Mouse (Mus musculus) gastrocnemius, adult 2 months (tissue): ENCODE data around the gene Fxyd6. TPM values are rescaled to one million over a fixed set of nuclear protein-coding genes. Genes with fewer than 3 reads are reported as not detected.
A peak's percentile ranks its signal among the peaks of the same experiment; 100 is the strongest.

ENCODE experiments used
- DNase-seq: peaks from one replicate; pipeline ENCODE4 v3.0.0; 2022
- H3K27ac ChIP-seq: fragments of 200-600 bp; 2 replicates; pipeline ENCODE4 v1.8.1; 2022; ENCODE audit warnings: mild to moderate bottlenecking
- H3K4me3 ChIP-seq: fragments of 200-600 bp; 2 replicates; pipeline ENCODE4 v1.8.1; 2022; ENCODE audit warnings: mild to moderate bottlenecking, moderate library complexity
- CTCF ChIP-seq: fragments of 200-600 bp; IDR thresholded peaks from 2 replicates; pipeline ENCODE4 v1.8.1; 2022; ENCODE audit warnings: antibody characterized with exemption, mild to moderate bottlenecking, moderate library complexity
- intact Hi-C: fragments of 180-260 bp; cut with DNase I; formaldehyde crosslinking; loops from one replicate; pipeline ENCODE4 v1.15.1; 2025
- total RNA-seq, 2 experiments: library from RNA; stranded (reverse); gene quantifications; 2 replicates each; pipeline ENCODE4 v1.2.3; 2021

Fxyd6 gene
- total RNA-seq, 2 experiments from 2014 or later, result 26.7 to 84.7 TPM

DNA sequence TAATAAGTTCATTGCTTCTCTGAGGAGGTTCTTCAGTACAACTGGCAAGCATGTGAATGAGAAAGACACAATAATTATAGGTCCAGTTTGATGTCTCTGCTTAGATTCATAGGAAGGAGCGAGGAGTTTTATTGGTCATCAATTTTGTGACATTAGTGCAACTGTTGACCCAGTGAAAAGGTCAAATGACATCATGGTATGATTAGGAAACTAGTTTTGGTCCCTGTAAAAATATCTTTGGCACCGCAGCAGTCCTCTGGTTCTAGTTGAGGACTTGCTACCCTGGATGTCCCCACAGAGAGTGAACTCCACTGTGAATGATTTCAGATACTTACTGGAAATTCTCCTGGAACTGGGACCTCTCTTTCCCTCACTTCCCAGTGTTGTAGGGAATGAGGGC is 14.8 kb upstream of the Fxyd6 start:
- no peak for TF ChIP-seq CTCF
- DNase-seq, result no peak
- intact Hi-C loops, result no loop called here
- Histone ChIP-seq H3K27ac (no peak overlapping the region), H3K4me3 (no peak overlapping the region)

DNA sequence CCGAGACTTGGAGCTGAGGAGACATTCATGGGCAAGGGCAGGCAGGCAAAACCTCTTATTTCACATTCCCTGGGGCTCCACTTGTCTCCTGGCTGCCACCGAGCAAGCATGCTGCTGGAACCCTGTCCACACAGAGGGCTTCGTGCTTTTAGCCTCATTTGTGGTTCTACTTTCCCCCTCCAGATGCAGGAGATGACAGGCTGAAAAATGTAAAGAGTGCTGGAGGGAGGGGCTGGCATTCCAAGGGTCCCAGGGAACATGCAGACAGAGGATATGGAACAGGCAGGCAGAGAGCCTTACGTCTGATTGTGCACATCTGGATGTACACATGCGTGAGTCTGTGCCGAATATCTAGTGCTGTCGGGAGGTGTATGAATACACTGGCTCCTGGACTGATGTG is 11.6 kb upstream of the Fxyd6 start:
- Histone ChIP-seq H3K27ac (no peak overlapping the region), H3K4me3 (no peak overlapping the region)
- DNase-seq, result no peak
- intact Hi-C loops, result no loop called here
- TF ChIP-seq CTCF, result no peak

DNA sequence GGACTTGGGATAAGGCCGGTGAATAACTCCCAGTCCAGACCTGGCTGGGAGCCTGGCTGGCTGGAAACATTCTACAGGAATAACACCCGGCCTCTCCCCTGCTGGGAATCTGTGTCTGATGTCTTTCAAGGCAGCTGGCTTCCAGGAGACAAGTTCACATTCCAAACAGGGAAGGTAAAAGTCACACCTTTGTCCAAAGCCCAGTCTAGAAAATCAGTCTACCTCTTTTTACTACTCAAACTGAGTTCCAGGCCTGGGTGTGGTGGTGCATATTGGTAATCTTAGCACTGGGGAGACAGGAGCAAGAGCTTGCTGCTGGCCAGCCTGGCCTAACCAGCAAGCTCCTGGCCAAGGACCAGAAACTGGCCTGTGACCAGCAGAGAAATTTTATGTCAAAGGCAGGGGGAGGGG is 7.9 kb upstream of the Fxyd6 start:
- DNase-seq, result peak; percentile 65
- peak overlapping the region; percentile 58; the same call in 1 of the 2 replicates for H3K27ac ChIP-seq
- no peak overlapping the region for H3K4me3 ChIP-seq
- intact Hi-C loops, result no loop called here
- TF ChIP-seq CTCF, result no peak

DNA sequence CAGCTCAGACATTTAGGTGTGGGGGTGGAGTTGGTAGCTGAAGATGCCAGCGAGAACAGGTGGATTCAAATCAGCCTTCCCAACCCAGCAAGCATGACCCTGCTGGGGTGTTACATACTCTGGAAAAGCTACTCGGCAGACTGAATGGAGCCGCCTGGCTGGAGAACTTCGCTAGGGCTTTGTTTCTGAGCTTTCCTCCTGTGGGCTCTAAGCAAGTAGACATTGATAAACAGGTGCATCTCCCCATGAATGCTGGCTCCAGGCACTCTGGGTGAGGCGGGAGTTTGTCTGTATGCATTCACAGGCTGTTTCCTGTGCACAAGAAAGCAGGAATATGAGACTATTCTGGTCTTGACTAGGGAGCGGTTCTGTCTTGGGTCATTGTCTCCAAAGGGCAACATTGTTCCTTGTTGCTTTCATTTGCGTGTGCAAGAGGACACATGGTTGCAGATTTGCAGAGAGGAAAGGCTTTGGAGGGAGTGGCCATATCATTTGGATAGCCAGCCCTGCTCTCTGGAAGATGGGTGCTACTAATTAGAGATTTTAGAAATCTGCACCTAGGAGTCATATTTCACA is 6.3 kb upstream of the Fxyd6 start:
- intact Hi-C loops, result no loop called here
- no peak for DNase-seq
- H3K27ac ChIP-seq, result no peak overlapping the region
- no peak overlapping the region for H3K4me3 ChIP-seq
- TF ChIP-seq CTCF, result no peak

DNA sequence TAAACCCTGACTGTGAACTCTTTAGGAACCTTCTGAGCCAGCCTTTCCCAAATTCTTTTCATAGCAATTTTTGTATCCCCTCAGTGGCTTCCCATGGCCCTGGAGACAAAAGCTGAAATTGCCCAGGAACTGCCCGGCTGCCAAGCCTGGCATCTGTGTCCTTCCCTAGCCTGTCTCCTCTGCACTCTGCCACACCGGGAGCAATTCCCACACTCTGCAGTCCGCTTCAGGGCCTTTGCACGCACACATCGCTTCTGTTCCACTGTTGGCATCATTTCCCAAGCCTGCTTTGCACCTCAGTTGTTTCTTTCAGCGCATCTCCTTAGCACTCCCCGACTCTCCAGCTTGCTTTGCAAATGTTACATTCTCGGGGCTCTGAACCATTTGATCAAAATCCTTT is 2.3 kb upstream of the Fxyd6 start:
- DNase-seq, result no peak
- TF ChIP-seq CTCF, result no peak
- Histone ChIP-seq H3K4me3 (no peak overlapping the region; the same call in 1 of the 2 replicates), H3K27ac (peak overlapping the region; percentile 85)
- intact Hi-C loops, result no loop called here

DNA sequence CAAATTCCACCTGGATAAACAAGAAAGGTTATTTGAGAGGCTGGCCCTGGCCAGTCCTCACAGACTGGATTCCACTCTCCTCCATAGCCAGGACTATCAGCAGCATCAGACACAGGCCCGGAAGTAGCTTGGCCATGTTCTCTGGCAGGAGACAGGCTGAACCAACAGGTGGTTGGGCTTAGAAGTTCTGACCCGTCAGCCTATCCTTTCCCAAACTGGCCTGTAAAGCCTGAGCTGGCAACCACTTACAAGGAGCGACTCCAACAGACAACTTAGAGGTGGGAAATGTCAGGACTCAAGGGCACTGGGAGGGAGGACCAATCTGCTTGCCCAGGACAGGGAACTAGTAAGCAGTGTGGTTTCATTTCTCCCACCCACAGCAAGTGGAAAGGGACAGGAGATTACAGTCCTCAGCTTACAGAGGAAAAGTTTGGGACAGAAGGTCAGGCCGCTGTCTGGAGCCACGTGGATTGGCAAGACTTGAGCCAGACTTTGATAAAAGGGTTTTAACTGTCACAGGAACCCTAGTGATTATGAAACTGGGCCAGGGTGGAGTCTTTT is 1.6 kb upstream of the Fxyd6 start:
- no peak for TF ChIP-seq CTCF
- peak; percentile 67 for DNase-seq
- intact Hi-C loops, result no loop called here
- peak overlapping the region; percentile 85 for H3K27ac ChIP-seq
- H3K4me3 ChIP-seq, result 0 out of 2 replicates have a peak overlapping the region, but pooled peaks have one; percentile 11

DNA sequence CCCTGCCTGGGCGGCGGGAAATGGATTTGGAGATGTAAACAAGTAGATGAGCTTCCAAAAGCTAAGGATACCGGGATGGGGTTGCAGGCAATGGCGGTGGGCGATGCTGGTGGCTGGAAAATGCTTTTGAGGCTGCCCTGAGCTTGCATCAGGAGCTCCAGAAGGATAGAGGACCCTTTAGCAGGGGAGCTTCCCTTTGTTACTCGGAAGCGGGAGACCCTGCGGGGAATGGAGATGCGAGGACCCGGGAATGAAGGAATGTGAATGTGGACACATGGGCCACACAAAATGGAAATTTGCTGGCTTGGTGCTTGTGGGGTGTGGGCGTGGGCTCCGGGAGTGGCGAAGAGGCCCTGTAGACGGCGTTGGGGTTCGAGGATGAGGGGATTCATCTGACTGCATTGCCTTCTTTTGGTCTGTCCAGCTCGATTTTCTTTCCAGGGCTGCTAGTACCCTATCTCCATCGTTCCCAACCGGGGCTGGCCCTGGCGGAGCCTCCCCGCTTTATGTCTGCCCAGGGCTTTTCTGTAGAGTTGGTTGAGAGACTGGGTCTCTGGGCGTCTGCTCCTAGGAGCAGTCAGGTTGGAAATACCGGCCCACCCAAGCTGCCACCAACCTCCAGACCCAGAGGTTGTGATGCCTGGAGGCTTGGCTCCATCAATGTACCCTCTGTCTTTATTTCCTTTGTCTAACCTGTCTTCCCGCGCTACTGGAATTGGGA is 791 bp downstream of the Fxyd6 start:
- Histone ChIP-seq H3K4me3 (peak overlapping the region; percentile 81), H3K27ac (peak overlapping the region; percentile 85)
- DNase-seq, result no peak
- TF ChIP-seq CTCF, result no peak
- intact Hi-C loops, result no loop called here

DNA sequence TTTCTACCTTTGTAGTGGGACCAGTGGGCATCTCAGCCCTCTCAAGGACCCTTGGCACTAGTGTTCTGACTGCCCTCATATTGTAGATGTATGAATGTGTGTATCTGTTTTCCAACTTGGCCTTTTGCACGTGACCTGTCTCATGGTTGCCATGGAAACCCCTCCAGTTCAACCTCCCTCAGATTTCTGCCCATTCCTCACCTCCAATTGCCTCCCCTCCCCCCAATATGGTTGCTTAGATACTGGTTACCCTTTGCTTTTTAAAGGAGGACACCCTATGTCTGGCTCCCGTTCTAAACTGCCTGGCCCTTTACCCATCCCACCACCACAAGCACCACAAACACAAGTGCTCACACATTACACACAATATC is 1.3 kb downstream of the Fxyd6 start:
- peak overlapping the region; percentile 81 for H3K4me3 ChIP-seq
- peak overlapping the region; percentile 85; the same call in 1 of the 2 replicates for H3K27ac ChIP-seq
- intact Hi-C loops, result no loop called here
- DNase-seq, result no peak
- no peak for TF ChIP-seq CTCF

DNA sequence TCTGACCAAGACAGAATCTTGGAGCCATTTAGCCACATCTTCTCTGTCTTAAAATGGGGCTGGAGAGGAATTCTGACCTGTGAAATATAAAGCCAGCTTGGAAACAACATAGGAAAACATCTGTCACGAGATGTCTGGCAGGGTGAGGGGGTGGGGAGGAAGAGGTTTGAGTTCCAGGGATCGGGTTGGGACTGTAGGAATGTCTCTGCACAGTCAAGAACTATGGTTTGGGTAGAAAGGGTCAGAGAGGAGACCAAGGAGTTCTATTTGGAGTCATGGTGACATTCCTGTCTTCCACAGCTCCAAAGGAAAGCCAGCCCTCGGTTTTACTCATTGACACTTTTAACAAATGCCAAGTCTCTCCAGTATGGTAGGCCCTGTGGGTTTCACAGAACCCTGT is 3.9 kb downstream of the Fxyd6 start:
- TF ChIP-seq CTCF, result no peak
- no peak overlapping the region for H3K4me3 ChIP-seq
- intact Hi-C loops, result no loop called here
- H3K27ac ChIP-seq, result peak overlapping the region; percentile 57
- no peak for DNase-seq

DNA sequence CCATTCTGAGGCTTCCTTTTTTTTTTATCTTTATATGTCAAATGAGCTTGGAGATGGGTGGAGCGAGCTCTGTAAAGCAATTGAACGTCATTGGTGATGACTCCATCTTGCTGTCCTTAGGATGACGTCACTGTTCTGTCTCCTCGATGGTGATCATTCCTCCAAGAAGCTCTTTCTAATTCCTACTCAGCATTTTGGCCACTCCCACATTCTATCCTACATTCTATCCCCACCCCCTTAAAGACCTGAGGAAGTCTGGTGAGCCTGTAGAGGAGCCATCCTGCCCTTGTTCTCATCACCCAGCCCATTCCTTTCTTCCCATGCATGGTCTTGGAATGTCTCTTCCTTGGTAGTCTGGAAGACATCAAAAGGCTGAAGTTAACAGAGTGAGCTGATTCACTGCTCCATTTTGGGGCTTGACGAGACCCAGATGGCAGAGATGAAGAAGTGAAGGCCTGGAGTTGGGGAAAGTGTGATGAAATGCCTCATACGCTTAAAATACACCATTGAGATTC is 5.1 kb downstream of the Fxyd6 start:
- Histone ChIP-seq H3K27ac (no peak overlapping the region), H3K4me3 (no peak overlapping the region)
- no peak for DNase-seq
- TF ChIP-seq CTCF, result no peak
- intact Hi-C loops, result no loop called here

DNA sequence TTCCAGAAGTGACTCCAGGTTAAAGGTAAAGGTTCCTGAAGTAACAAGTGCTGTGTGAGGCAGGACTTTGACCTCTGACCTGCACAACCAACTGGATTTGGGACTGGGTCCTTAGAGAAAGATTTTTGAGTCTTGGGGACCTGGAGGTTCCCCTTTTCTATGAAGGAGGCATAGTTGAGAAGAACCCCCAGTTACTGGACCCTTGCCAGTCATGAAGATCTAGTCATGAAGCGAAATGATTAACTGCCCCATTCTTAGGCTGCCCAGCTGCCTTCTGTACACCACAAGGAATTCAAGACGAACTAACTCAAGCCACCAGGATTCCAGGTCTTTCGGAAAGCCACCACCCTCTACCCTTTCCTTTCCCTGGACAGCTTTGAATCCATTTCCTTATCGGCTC is 6.4 kb downstream of the Fxyd6 start:
- Histone ChIP-seq H3K27ac (no peak overlapping the region), H3K4me3 (no peak overlapping the region)
- intact Hi-C loops, result no loop called here
- TF ChIP-seq CTCF, result no peak
- DNase-seq, result no peak

DNA sequence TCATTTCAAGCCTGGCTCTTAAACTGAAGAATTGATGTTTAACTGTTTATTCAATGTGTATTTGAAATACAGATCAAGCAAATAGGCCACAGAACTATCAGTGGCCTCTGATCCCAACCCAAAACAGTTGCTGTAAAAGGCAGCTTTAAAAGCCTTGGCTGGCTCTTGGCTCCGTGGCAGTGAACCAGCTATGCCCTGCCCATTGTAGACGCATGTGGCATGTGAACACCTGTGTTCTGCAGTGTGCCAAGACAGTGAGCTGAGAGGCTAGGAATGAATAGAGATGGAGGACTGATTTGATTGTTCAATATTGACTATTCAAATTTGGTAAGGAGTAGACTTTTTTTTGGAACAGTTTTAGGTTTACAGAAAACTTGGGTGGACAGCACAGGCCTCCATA is 6.9 kb downstream of the Fxyd6 start:
- intact Hi-C loops, result no loop called here
- no peak for DNase-seq
- Histone ChIP-seq H3K4me3 (no peak overlapping the region), H3K27ac (no peak overlapping the region)
- no peak for TF ChIP-seq CTCF

DNA sequence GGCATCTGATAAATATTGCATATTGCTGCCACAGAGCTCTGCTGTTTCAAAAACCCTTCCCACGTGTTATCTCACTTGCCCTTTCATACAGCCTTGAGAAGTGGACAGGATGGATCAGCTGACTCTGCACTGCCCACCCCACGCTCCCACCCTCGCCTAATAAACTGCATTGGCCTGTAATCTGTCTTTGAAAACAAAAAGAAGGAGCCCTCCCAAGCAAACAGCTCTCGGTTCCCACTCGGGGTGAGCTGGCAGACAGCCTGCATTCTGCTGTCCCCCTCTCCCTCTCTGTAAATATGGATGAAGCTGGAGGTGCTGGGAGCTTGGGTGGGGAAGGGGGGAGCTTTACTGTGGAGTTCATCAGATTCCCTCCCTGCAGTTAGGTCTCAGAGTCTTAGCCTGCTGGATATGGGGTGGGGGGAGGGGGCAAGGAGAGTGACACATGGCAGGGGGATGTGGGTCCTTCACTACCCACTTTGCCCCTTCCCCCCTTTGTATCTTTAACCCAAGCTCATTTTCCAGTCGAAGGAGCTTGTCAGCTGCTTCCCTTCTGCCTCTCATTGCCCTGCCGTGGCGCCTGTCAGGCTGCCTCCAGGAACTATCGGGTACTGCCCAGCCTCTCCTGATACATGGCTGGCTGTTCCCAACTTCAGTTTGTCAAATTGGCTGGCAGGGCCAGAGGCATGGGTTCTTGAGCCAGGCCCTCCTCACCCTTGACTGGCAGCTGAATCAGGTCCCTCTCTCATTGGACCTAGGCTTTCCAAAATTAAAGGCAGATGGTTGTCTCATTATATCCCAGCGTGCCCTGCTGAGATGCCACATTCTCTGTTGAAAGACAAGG is 10.6 kb downstream of the Fxyd6 start:
- H3K4me3 ChIP-seq, result no peak overlapping the region
- intact Hi-C loops, result no loop called here
- peak overlapping the region; percentile 12; the same call in 1 of the 2 replicates for H3K27ac ChIP-seq
- TF ChIP-seq CTCF, result no peak
- DNase-seq, result peak; percentile 14
